Mouse (Mus musculus) forebrain, embryonic 13.5 days (tissue): ENCODE measurements around the gene Spryd4. TPM values are rescaled to one million over a fixed set of nuclear protein-coding genes. Genes with fewer than 3 reads are reported as not detected.
A peak's percentile ranks its signal among the peaks of the same experiment; 100 is the strongest.
"Not testable (repeated sequence)": the region's sequence is repeated elsewhere in the genome, so short reads cannot be mapped to it uniquely, and the experiment has no call there.

Source experiments
- ATAC-seq: fragments of 200-750 bp; cut with Nextera tagmentation; 2 replicates; pipeline ENCODE4 v1.8.0; 2017
- H3K27ac ChIP-seq: fragments of 300-500 bp; sonication (generic); 2 replicates; pipeline ENCODE4 v1.5.1; 2015; ENCODE audit warnings: inconsistent platforms, mild to moderate bottlenecking, moderate library complexity
- H3K27me3 ChIP-seq: fragments of 300-500 bp; sonication (generic); 2 replicates; pipeline ENCODE4 v1.6.1; 2015; ENCODE audit warnings: mild to moderate bottlenecking, inconsistent platforms
- H3K36me3 ChIP-seq: fragments of 300-500 bp; sonication (generic); 2 replicates; pipeline ENCODE4 v1.6.1; 2015; ENCODE audit warnings: mild to moderate bottlenecking, inconsistent platforms; ENCODE audit not compliant: poor library complexity, severe bottlenecking
- H3K4me1 ChIP-seq: fragments of 300-500 bp; sonication (generic); 2 replicates; pipeline ENCODE4 v1.6.1; 2015; ENCODE audit warnings: inconsistent platforms
- H3K4me2 ChIP-seq: fragments of 300-500 bp; sonication (generic); 2 replicates; pipeline ENCODE4 v1.6.1; 2015; ENCODE audit warnings: inconsistent platforms, mild to moderate bottlenecking, moderate library complexity
- H3K4me3 ChIP-seq: fragments of 300-500 bp; sonication (generic); 2 replicates; pipeline ENCODE4 v1.5.1; 2015; ENCODE audit warnings: mild to moderate bottlenecking, inconsistent platforms
- H3K9ac ChIP-seq: fragments of 300-500 bp; sonication (generic); 2 replicates; pipeline ENCODE4 v1.6.1; 2015; ENCODE audit warnings: mild to moderate bottlenecking, inconsistent platforms
- H3K9me3 ChIP-seq: fragments of 300-500 bp; sonication (generic); replicated peaks from 2 replicates; pipeline ENCODE4 v1.6.1; 2016; ENCODE audit warnings: inconsistent platforms
- WGBS: fragments of 180-500 bp; shearing (Covaris S2); methylation state at CpG from one replicate; pipeline ENCODE4 v1.1.7; 2015; 5-methylcytosine and 5-hydroxymethylcytosine counted together
- polyA plus RNA-seq: library from polyadenylated mRNA; unstranded; fragments of >200 nt; fragmentation: Nextera tagmentation; extraction: Ambion mirVana; gene quantifications from 2 replicates; pipeline ENCODE4 v1.2.1, GENCODE M21; 2015

Spryd4 gene
- polyA plus RNA-seq, 1 experiment from 2014 or later: 17.9 TPM

DNA sequence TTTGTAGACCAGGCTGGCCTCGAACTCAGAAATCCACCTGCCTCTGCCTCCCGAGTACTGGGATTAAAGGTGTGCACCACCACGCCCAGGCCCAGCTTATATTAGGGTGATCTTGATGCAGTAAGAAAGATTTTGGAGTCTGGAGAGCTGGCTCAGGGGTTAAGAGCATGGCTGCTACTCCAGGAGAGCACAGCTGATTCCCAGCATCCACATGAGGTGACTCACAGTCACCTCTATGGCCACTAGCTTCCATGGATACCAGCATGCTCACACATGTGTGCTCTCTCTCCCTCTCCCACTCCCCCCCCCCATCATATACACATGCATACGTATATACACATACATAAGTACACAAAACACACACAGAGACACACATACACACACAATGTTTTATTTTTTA lies 34.3 kb downstream of the Spryd4 start:
- Histone ChIP-seq H3K4me3 (no peak overlapping the region), H3K27me3 (no peaks in the 10 kb centered on the region), H3K36me3 (no peaks in the 10 kb centered on the region), H3K9me3 (no peaks in the 10 kb centered on the region), H3K27ac (no peak overlapping the region), H3K4me2 (no peak overlapping the region), H3K9ac (no peak overlapping the region), H3K4me1 (peaks cover 22% of the 10 kb centered on the region)
- ATAC-seq: no peak
- WGBS: 89% methylated on average over 4 of the region's 4 CpGs

DNA sequence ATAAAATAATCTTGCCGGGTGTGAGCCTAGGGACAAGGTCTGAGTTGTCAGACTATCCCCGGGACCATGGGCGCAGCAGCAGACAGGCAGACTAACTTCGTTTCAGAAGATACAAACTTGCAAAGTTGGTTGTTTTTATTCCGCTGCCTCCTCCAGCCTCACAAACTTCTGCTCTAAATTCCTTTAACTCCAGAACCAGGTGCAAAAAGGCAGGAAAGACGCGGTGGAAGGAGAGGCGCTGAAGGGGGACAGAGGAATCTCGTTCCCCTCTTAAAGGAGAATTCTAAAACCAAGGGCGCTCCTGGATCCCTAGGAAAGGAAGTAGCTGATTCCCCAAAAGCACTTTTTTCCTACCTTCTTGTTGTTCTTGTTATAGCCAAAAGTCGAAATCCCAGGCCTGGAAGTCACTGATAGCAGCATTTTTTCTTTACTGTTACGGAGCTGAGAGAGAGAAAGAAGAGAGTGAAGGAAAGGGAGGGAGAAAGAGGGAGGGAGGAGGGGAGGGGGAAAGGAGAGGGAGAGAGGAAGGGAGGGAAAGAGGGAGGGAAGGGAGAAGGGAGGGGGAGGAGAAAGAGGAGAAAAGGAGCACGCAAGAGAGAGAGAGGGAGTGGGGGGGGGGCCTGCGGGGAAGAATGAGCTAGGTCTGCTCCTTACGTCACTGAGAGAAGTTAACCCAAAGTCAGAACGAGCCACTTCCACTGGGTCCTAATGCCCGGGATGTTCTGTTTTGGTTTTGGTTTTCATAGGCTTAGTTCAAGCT lies 35.4 kb downstream of the Spryd4 start:
- Histone ChIP-seq H3K4me1 (peaks cover 22% of the 10 kb centered on the region), H3K9ac (peak overlapping the region; percentile 68), H3K4me2 (peak overlapping the region; percentile 67), H3K27ac (peak overlapping the region; percentile 22; the same call in 1 of the 2 replicates), H3K36me3 (no peaks in the 10 kb centered on the region), H3K4me3 (peak overlapping the region; percentile 52), H3K27me3 (no peaks in the 10 kb centered on the region), H3K9me3 (no peaks in the 10 kb centered on the region)
- ATAC-seq: peak; percentile 92
- WGBS: under 1% methylated on average over 17 of the region's 17 CpGs

DNA sequence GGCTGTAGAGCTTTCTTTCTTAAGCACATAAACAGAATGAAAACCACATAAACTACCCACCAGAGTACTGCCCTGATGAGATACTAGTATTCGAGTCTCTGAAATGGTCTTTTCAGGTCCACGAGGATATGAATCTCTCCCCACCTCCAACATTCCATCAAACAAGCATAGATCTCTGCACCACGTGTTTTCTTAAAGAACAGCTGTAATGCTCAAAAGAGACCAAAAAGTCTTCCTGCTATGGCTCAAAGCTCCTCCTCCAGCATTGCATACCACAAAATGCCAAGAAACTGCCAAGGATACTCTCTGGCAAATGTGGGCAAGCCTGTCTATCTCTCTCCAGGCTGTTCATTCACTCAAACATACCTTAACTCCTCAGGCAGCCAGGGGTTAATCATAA lies 36.3 kb downstream of the Spryd4 start:
- no peaks in the 10 kb centered on the region for H3K36me3 ChIP-seq
- H3K4me1 ChIP-seq: peaks cover 22% of the 10 kb centered on the region
- peak overlapping the region; percentile 52 for H3K4me3 ChIP-seq
- H3K27me3 ChIP-seq: no peaks in the 10 kb centered on the region
- ATAC-seq: no peak
- 0 out of 2 replicates have a peak overlapping the region, but pooled peaks have one; percentile 22 for H3K27ac ChIP-seq
- no peaks in the 10 kb centered on the region for H3K9me3 ChIP-seq
- peak overlapping the region; percentile 67 for H3K4me2 ChIP-seq
- peak overlapping the region; percentile 68 for H3K9ac ChIP-seq
- WGBS: 18% methylated on average over 3 of the region's 3 CpGs

DNA sequence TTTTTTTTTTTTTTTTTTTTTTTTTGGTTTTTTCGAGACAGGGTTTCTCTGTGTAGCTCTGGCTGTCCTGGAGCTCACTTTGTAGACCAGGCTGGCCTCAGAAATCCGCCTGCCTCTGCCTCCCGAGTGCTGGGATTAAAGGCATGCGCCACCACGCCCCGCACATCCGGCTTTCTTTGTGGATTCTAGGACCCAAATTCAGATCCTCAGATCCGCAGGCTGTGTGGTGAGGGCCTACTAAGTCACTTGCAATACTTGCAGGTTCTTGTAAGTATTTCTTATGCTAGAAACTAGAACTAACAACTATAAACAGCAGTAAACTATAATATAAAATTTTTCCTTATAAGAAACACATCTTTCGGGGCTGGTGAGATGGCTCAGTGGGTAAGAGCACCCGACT lies 40.3 kb downstream of the Spryd4 start:
- H3K9ac ChIP-seq, H3K36me3 ChIP-seq, H3K27me3 ChIP-seq, H3K9me3 ChIP-seq, H3K4me3 ChIP-seq, H3K4me2 ChIP-seq, ATAC-seq, H3K27ac ChIP-seq: not testable (repeated sequence)
- WGBS: 95% methylated on average over 10 of the region's 10 CpGs
- peaks cover 17% of the 10 kb centered on the region for H3K4me1 ChIP-seq

DNA sequence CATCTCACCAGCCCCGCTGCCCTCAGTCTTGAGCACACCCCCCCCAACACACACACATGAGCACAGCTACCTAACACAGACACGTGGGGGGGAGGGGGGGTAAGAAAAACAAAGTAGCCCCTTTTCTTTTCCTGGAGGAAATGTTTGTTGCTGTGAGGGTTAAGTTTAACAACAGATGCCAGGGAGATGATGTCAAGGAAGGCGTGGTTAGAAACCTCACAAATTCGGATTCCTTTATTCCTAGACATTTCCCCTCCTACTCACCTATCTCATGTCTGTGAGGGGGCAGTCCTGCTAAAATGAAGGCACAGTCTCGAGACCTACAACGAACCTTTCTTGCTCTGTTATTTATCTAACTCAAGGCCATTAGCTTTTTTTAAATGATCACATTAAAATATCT lies 44.5 kb downstream of the Spryd4 start:
- Histone ChIP-seq H3K4me1 (no peaks in the 10 kb centered on the region), H3K9ac (no peak overlapping the region), H3K36me3 (no peaks in the 10 kb centered on the region), H3K27ac (no peak overlapping the region), H3K4me3 (no peak overlapping the region), H3K27me3 (no peaks in the 10 kb centered on the region), H3K4me2 (no peak overlapping the region), H3K9me3 (no peaks in the 10 kb centered on the region)
- ATAC-seq: no peak
- WGBS: 50% methylated on average over 6 of the region's 6 CpGs

DNA sequence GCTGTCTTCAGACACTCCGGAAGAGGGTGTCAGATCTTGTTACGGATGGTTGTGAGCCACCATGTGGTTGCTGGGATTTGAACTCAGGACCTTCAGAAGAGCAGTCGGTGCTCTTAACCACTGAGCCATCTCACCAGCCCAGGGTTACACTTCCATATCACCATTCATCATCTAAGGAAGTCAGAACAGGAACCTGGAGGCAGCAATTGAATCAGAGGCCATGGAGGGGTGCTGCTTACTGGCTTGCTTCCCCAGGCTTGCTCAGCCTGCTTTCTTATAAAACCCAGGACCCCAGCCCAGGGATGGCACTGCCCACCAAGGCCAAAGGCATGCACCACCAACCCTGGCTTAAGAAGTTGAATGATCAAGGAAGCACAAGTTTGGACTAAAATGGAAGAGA lies 45.9 kb downstream of the Spryd4 start:
- not testable (repeated sequence) for H3K27ac ChIP-seq, H3K9ac ChIP-seq, H3K36me3 ChIP-seq, ATAC-seq, H3K9me3 ChIP-seq, H3K27me3 ChIP-seq, H3K4me1 ChIP-seq, H3K4me3 ChIP-seq, H3K4me2 ChIP-seq
- WGBS: 95% methylated on average over 3 of the region's 3 CpGs

Other genes with a start within 250 kb of the Spryd4 start
- gene Hsd17b6, start 204.2 kb downstream of the Spryd4 start, polyA plus RNA-seq: not detected in 2 replicates
- 97.9 and 98.0 TPM in 2 replicates for gene Prim1, start 196.6 kb downstream of the Spryd4 start, polyA plus RNA-seq
- gene Naca, start 176.2 kb downstream of the Spryd4 start, polyA plus RNA-seq: 715 and 810 TPM in 2 replicates
- 562 and 583 TPM in 2 replicates for gene Ptges3, start 152.9 kb downstream of the Spryd4 start, polyA plus RNA-seq
- gene Atp5b, start 128.5 kb downstream of the Spryd4 start, polyA plus RNA-seq: 2,170 and 2,214 TPM in 2 replicates
- 11.6 and 12.6 TPM in 2 replicates for gene Baz2a, start 120.2 kb downstream of the Spryd4 start, polyA plus RNA-seq
- 12.6 and 12.9 TPM in 2 replicates for gene Rbms2, start 31.5 kb downstream of the Spryd4 start, polyA plus RNA-seq
- gene Gls2, start 17.4 kb downstream of the Spryd4 start, polyA plus RNA-seq: 0.48 and 1.3 TPM in 2 replicates
- 0.13 and 0.21 TPM in 2 replicates for gene Mip, start 14.0 kb upstream of the Spryd4 start, polyA plus RNA-seq
- 52.9 and 62.1 TPM in 2 replicates for gene Timeless, start 20.3 kb upstream of the Spryd4 start, polyA plus RNA-seq
- 0.27 and 0.33 TPM in 2 replicates for gene Apon, start 42.3 kb upstream of the Spryd4 start, polyA plus RNA-seq
- gene Apof, start 56.9 kb upstream of the Spryd4 start, polyA plus RNA-seq: 0.14 TPM in 1 of 2 replicates, not detected in the other
- 14.5 and 15.3 TPM in 2 replicates for gene Stat2, start 58.8 kb upstream of the Spryd4 start, polyA plus RNA-seq
- gene Il23a, start 86.9 kb upstream of the Spryd4 start, polyA plus RNA-seq: not detected in 2 replicates
- 32.0 and 35.0 TPM in 2 replicates for gene Pan2, start 91.5 kb upstream of the Spryd4 start, polyA plus RNA-seq
- gene Cnpy2, start 110.7 kb upstream of the Spryd4 start, polyA plus RNA-seq: 230 and 237 TPM in 2 replicates
- gene Cs, start 125.9 kb upstream of the Spryd4 start, polyA plus RNA-seq: 212 and 236 TPM in 2 replicates
- 16.4 and 22.8 TPM in 2 replicates for gene Coq10a, start 157.2 kb upstream of the Spryd4 start, polyA plus RNA-seq
- 12.0 and 14.6 TPM in 2 replicates for gene Ankrd52, start 165.3 kb upstream of the Spryd4 start, polyA plus RNA-seq
- 0.18 TPM in 1 of 2 replicates, not detected in the other for gene Slc39a5, start 189.4 kb upstream of the Spryd4 start, polyA plus RNA-seq
- gene Nabp2, start 199.7 kb upstream of the Spryd4 start, polyA plus RNA-seq: 153 and 156 TPM in 2 replicates
- 76.4 and 83.9 TPM in 2 replicates for gene Rnf41, start 199.8 kb upstream of the Spryd4 start, polyA plus RNA-seq
- 166 and 168 TPM in 2 replicates for gene Smarcc2, start 247.4 kb upstream of the Spryd4 start, polyA plus RNA-seq